Mouse (Mus musculus): Measurements from ENCODE around the gene Cldn6. TPM values are rescaled to one million over a fixed set of nuclear protein-coding genes. Genes with fewer than 3 reads are reported as not detected.

The Cldn6 gene
- total RNA-seq, 2 experiments from 2014 or later = not detected

GRCm38 (mm10) chr17:23704741-23705140 lies 25.7 kb downstream of the Cldn6 start:
- intact Hi-C loops (cut with DNase I) = loop anchor here (5.0 to 10.0 kb wide), 2 partner anchors 132 to 510 kb away; partner anchors contain the start of gene Zfp40
- DNase-seq (ENCODE audit: extremely low spot score in 1 of 2, low spot score in 2 of 2) = peak in 1 of 2 experiments; percentile 63

GRCm38 (mm10) chr17:23705525-23706104 lies 26.6 kb downstream of the Cldn6 start:
- no peak for DNase-seq (ENCODE audit: extremely low spot score in 1 of 2, low spot score in 2 of 2)
- intact Hi-C loops (cut with DNase I) = loop anchor here (5.0 to 10.0 kb wide), 2 partner anchors 133 to 511 kb away; partner anchors contain the start of gene Zfp40

GRCm38 (mm10) chr17:23706212-23706611 lies 27.2 kb downstream of the Cldn6 start:
- intact Hi-C loops (cut with DNase I) = loop anchor here (5.0 to 10.0 kb wide), 2 partner anchors 134 to 511 kb away; partner anchors contain the start of gene Zfp40

GRCm38 (mm10) chr17:23717003-23717402 lies 38.0 kb downstream of the Cldn6 start:
- intact Hi-C loops (cut with DNase I) = no loop called here
- no peak for DNase-seq (ENCODE audit: extremely low spot score in 1 of 2, low spot score in 2 of 2)

More at GRCm38 (mm10) chr17:23706212-23706611, 27.2 kb downstream of the Cldn6 start:
- peak; percentile 47 to 82 for DNase-seq (ENCODE audit: extremely low spot score in 1 of 2, low spot score in 2 of 2)

GRCm38 (mm10) chr17:23719455-23719854 lies 40.4 kb downstream of the Cldn6 start:
- DNase-seq (ENCODE audit: extremely low spot score in 1 of 2, low spot score in 2 of 2) = no peak
- intact Hi-C loops (cut with DNase I) = no loop called here

- DNase-seq (ENCODE audit: extremely low spot score in 1 of 2, low spot score in 2 of 2) = no peak
- intact Hi-C loops (cut with DNase I) = no loop called here
These were observed 42.8 kb downstream of the Cldn6 start for GRCm38 (mm10) chr17:23721886-23722285.

- intact Hi-C loops (cut with DNase I) = no loop called here
- DNase-seq (ENCODE audit: extremely low spot score in 1 of 2, low spot score in 2 of 2) = no peak
These were observed 43.5 kb downstream of the Cldn6 start, which contains the start of gene 1520401A03Rik for GRCm38 (mm10) chr17:23722376-23723125. TSS of gene 1520401A03Rik (minus strand) at chr17:23722783.

- no peak for DNase-seq (ENCODE audit: extremely low spot score in 1 of 2, low spot score in 2 of 2)
- intact Hi-C loops (cut with DNase I) = no loop called here
These were observed 46.4 kb downstream of the Cldn6 start for GRCm38 (mm10) chr17:23725477-23725876.

- intact Hi-C loops (cut with DNase I) = no loop called here
- DNase-seq (ENCODE audit: extremely low spot score in 1 of 2, low spot score in 2 of 2) = peak; percentile 90 to 97
These were observed 47.1 kb downstream of the Cldn6 start, which contains the start of gene Pkmyt1 for GRCm38 (mm10) chr17:23725999-23726757. TSS of gene Pkmyt1 (plus strand) at chr17:23726336.

GRCm38 (mm10) chr17:23726758-23727142 lies 47.7 kb downstream of the Cldn6 start:
- peak; percentile 59 to 91 for DNase-seq (ENCODE audit: extremely low spot score in 1 of 2, low spot score in 2 of 2)
- intact Hi-C loops (cut with DNase I) = no loop called here

GRCm38 (mm10) chr17:23730441-23730840 lies 51.4 kb downstream of the Cldn6 start:
- intact Hi-C loops (cut with DNase I) = no loop called here
- DNase-seq (ENCODE audit: extremely low spot score in 1 of 2, low spot score in 2 of 2) = no peak

Other genes starting within 250 kb of the Cldn6 start
- not detected for gene Vmn2r117, start 199.6 kb upstream of the Cldn6 start, total RNA-seq (2021)
- gene Zfp213, start 115.0 kb upstream of the Cldn6 start, total RNA-seq (2021) = 1 to 10 TPM; 6.6 to 6.7 TPM
- 10 to 100 TPM; 29.3 to 33.8 TPM for gene Zfp13, start 79.8 kb upstream of the Cldn6 start, total RNA-seq (2021)
- not detected for gene Zscan10, start 78.4 kb upstream of the Cldn6 start, total RNA-seq (2021)
- 1 to 10 TPM; 1.1 to 1.5 TPM for gene Mmp25, start 34.0 kb upstream of the Cldn6 start, total RNA-seq (2021)
- not detected for gene Bicdl2, start 18.7 kb upstream of the Cldn6 start, total RNA-seq (2021)
- gene Hcfc1r1, start 5.7 kb upstream of the Cldn6 start, total RNA-seq (2021) = 100 to 1,000 TPM; 149 to 154 TPM
- gene Thoc6, start 5.4 kb upstream of the Cldn6 start, total RNA-seq (2021) = 1 to 10 TPM; 8.7 to 9.9 TPM
- gene Tnfrsf12a, start 1.8 kb upstream of the Cldn6 start, total RNA-seq (2021) = 1 to 10 TPM; 3.3 to 4.1 TPM
- gene Cldn9, start 4.8 kb downstream of the Cldn6 start, total RNA-seq (2021) = not detected
- under 1 TPM; 0.11 to 0.61 TPM for gene 1520401A03Rik, start 43.5 kb downstream of the Cldn6 start, total RNA-seq (2021)
- gene Pkmyt1, start 47.1 kb downstream of the Cldn6 start, total RNA-seq (2021) = 1 to 10 TPM; 6.5 to 7.2 TPM
- 10 to 100 TPM; 55.8 to 57.7 TPM for gene Paqr4, start 61.6 kb downstream of the Cldn6 start, total RNA-seq (2021)
- gene Kremen2, start 66.6 kb downstream of the Cldn6 start, total RNA-seq (2021) = under 1 TPM in 1 of 2 experiments, not detected in 1; 0.36 TPM
- 100 to 1,000 TPM; 125 to 133 TPM for gene Flywch1, start 92.4 kb downstream of the Cldn6 start, total RNA-seq (2021)
- 10 to 100 TPM; 26.9 to 32.1 TPM for gene Flywch2, start 106.8 kb downstream of the Cldn6 start, total RNA-seq (2021)
- gene Srrm2, start 111.3 kb downstream of the Cldn6 start, total RNA-seq (2021) = 100 to 1,000 TPM; 555 to 572 TPM
- gene Elob, start 149.9 kb downstream of the Cldn6 start, total RNA-seq (2021) = 100 to 1,000 TPM; 389 to 390 TPM
- gene Prss33, start 156.8 kb downstream of the Cldn6 start, total RNA-seq (2021) = not detected
- not detected for gene Prss32, start 164.6 kb downstream of the Cldn6 start, total RNA-seq (2021)
- gene Prss41, start 164.9 kb downstream of the Cldn6 start, total RNA-seq (2021) = 1 to 10 TPM; 1.9 to 2.8 TPM
- gene Prss21, start 188.8 kb downstream of the Cldn6 start, total RNA-seq (2021) = not detected
- gene Dcpp1, start 201.6 kb downstream of the Cldn6 start, total RNA-seq (2021) = not detected
- not detected for gene Dcpp2, start 201.6 kb downstream of the Cldn6 start, total RNA-seq (2021)
- not detected for gene Dcpp3, start 238.2 kb downstream of the Cldn6 start, total RNA-seq (2021)